Mouse (Mus musculus): ENCODE data around the gene Plac9b. TPM values are rescaled to one million over a fixed set of nuclear protein-coding genes. Genes with fewer than 3 reads are reported as not detected.
"Not testable (repeated sequence)": the region's sequence is repeated elsewhere in the genome, so short reads cannot be mapped to it uniquely, and the experiment has no call there.

Gene Plac9b
- polyA plus RNA-seq (2014; fragmentation: Nextera tagmentation; extraction: Ambion mirVana) = 34.9 and 43.0 TPM in 2 replicates

DNA sequence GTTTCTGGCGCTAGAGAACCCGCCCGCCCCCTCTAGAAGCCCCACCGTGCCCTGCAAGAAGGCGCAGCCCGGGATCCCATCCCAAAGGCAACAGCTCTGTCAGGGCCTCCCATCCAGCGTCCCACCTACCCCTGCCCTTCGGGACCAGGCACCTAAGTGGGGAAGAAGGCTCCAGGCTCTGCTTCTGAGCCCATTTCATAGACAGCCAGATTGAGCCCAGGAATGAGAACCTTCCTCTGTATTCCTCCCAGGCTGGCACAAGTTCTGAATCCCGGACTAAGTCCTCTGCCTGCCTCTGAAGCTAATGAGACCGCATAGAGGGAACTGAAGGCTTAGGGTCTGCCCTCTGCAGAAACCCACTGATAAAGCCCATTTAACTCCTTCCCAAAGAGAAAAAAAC is at the start of gene Plac9b:
TSS of gene Plac9b (minus strand) at position 101 of the 400 bp plus-strand sequence.
- H3K27ac ChIP-seq (ENCODE audit: low read length); H3K4me2 ChIP-seq (replicated peaks; ENCODE audit: low read depth, low read length); H3K9ac ChIP-seq (replicated peaks; ENCODE audit: low read depth, low read length); H3K4me1 ChIP-seq (ENCODE audit: control insufficient read depth, insufficient read depth, low read length); H3K4me3 ChIP-seq (ENCODE audit: low read depth, low read length); H3K36me3 ChIP-seq (ENCODE audit: control insufficient read depth, insufficient read depth, low read length); H3K27me3 ChIP-seq (ENCODE audit: control insufficient read depth, insufficient read depth, low read length); H3K9me3 ChIP-seq (ENCODE audit: control insufficient read depth, low read depth, low read length); ATAC-seq (ENCODE audit: insufficient number of reproducible peaks, insufficient read depth, low FRiP score, low read depth): not testable (repeated sequence)
- WGBS = no CpG with 5 or more reads among the region's 10 CpGs

DNA sequence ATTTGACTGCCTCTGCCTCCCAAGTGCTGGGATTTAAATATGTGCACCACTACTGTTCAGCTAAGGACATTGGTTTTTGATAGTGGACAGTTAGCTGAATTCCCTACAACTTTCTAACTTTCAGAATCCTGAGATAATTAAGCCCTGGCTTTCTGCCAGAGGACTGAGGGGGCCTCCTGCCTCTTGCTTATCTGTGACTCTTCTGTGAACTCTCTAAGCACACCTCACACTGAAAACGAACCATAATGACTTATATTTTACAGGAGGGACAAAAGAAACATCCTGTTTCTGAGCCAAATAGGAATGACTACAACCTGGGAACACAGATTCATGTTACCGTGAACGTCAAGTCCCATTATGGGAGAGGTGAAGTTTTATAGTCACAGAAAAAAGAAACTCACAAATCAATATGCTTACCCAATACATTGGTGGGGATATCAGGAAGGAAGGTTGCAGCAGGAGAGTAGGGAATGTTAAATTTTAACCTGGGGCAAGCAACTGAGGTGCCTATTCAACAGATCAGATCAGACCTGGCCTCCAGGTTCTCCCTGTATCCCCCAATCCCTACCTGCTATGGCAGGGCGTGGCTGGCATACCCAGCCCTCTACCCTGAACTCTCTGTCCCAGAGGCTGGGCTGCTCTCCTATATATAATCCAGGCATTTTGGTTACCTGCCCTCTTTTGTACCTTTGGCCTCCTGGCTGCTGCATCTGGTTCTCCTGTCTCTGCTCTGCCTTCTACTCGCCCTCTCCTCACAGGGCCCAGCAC is 34.1 kb upstream of the Plac9b start:
- H3K9ac ChIP-seq (replicated peaks; ENCODE audit: low read depth, low read length); H3K4me1 ChIP-seq (ENCODE audit: control insufficient read depth, insufficient read depth, low read length); H3K4me3 ChIP-seq (ENCODE audit: low read depth, low read length); H3K36me3 ChIP-seq (ENCODE audit: control insufficient read depth, insufficient read depth, low read length); H3K4me2 ChIP-seq (replicated peaks; ENCODE audit: low read depth, low read length); H3K9me3 ChIP-seq (ENCODE audit: control insufficient read depth, low read depth, low read length); H3K27ac ChIP-seq (ENCODE audit: low read length); H3K27me3 ChIP-seq (ENCODE audit: control insufficient read depth, insufficient read depth, low read length): not testable (repeated sequence)
- peak; percentile 61; the same call in 1 of the 2 replicates for ATAC-seq (ENCODE audit: insufficient number of reproducible peaks, insufficient read depth, low FRiP score, low read depth)
- no CpG with 5 or more reads among the region's 5 CpGs for WGBS

DNA sequence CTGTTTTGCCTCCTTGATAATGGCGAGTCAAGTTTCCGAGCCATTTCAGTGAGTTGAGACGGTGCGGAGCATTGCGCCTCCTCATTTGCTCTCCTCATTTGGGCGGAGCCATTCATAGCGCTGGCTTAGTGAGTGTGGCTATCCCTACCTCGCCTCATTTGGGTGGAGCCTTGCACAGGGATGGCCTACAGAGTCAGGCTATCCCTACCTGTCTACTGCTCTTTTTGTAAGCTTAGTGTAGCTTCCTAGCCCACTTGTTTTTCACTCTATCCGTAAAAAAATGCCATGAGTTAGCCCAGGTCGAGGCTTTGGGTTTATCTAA is 24.6 kb upstream of the Plac9b start, which contains the start of gene Tmem254b:
TSS of gene Tmem254b (minus strand) at position 116 of the 322 bp plus-strand sequence.
- H3K4me1 ChIP-seq (ENCODE audit: control insufficient read depth, insufficient read depth, low read length); H3K36me3 ChIP-seq (ENCODE audit: control insufficient read depth, insufficient read depth, low read length); H3K27ac ChIP-seq (ENCODE audit: low read length); H3K4me3 ChIP-seq (ENCODE audit: low read depth, low read length); H3K9me3 ChIP-seq (ENCODE audit: control insufficient read depth, low read depth, low read length); H3K27me3 ChIP-seq (ENCODE audit: control insufficient read depth, insufficient read depth, low read length); H3K9ac ChIP-seq (replicated peaks; ENCODE audit: low read depth, low read length); H3K4me2 ChIP-seq (replicated peaks; ENCODE audit: low read depth, low read length): not testable (repeated sequence)
- no CpG with 5 or more reads among the region's 10 CpGs for WGBS
- peak; percentile 83; the same call in 1 of the 2 replicates for ATAC-seq (ENCODE audit: insufficient number of reproducible peaks, insufficient read depth, low FRiP score, low read depth)

DNA sequence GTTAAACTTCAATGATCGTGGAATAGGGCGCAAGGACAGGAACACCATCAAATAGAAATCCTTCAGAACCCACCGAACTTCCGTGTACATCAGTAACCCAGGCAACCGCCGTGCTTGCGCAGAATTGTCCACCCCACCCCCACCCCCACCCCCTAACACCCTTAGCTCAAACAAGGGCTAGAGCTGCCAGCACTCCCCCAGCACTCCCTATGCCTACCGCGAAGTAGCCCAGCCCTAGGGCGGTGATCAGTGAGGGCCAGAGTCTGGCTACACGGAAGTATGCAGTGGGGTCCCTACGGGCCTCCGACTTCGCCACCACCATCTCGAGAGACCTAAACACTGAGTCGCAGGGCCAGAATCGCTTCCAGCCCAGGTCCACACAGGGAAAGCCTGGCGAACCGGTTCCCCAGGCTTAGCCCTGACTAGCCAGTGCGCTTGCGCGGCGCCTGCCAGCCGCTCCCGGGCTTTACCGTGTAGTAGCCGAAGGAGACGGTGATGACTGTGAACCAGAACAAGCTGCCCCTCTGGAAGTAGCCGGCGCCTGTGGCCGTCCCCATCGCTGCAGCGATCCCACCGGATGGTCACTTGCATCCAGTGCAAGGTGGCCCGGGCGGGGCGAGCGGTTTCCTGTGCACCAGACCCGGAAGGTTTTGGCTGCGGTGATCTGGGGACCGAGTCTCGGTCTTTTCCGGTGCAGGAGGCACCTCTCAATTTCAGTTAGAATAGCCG is 24.1 kb upstream of the Plac9b start:
- not testable (repeated sequence) for H3K9me3 ChIP-seq (ENCODE audit: control insufficient read depth, low read depth, low read length); H3K4me3 ChIP-seq (ENCODE audit: low read depth, low read length); H3K36me3 ChIP-seq (ENCODE audit: control insufficient read depth, insufficient read depth, low read length); H3K27me3 ChIP-seq (ENCODE audit: control insufficient read depth, insufficient read depth, low read length); H3K9ac ChIP-seq (replicated peaks; ENCODE audit: low read depth, low read length); H3K4me1 ChIP-seq (ENCODE audit: control insufficient read depth, insufficient read depth, low read length); H3K27ac ChIP-seq (ENCODE audit: low read length); H3K4me2 ChIP-seq (replicated peaks; ENCODE audit: low read depth, low read length)
- no CpG with 5 or more reads among the region's 44 CpGs for WGBS
- peak; percentile 93 for ATAC-seq (ENCODE audit: insufficient number of reproducible peaks, insufficient read depth, low FRiP score, low read depth)

DNA sequence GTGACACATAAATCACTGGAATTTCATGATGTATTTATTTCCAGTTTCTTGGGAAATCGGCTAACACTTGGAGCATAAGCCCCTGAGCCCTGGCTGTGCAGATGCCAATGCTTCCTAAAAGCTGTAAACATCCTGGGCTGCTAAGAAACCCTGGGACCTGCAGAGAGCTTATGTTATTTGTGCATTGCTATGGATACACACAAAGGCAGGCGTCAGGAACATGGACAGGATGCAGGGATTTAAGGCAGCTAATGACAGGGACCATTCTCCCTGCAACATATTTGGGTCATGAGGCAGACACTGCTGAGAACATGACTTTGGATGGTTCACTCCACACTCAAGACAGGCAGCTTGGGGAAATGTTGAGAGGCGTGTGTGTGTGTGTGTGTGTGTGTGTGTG is 15.6 kb upstream of the Plac9b start:
- H3K4me3 ChIP-seq (ENCODE audit: low read depth, low read length); H3K27me3 ChIP-seq (ENCODE audit: control insufficient read depth, insufficient read depth, low read length); H3K36me3 ChIP-seq (ENCODE audit: control insufficient read depth, insufficient read depth, low read length); H3K4me2 ChIP-seq (replicated peaks; ENCODE audit: low read depth, low read length); ATAC-seq (ENCODE audit: insufficient number of reproducible peaks, insufficient read depth, low FRiP score, low read depth); H3K9me3 ChIP-seq (ENCODE audit: control insufficient read depth, low read depth, low read length); H3K9ac ChIP-seq (replicated peaks; ENCODE audit: low read depth, low read length); H3K27ac ChIP-seq (ENCODE audit: low read length); H3K4me1 ChIP-seq (ENCODE audit: control insufficient read depth, insufficient read depth, low read length): not testable (repeated sequence)
- no CpG with 5 or more reads among the region's 3 CpGs for WGBS

DNA sequence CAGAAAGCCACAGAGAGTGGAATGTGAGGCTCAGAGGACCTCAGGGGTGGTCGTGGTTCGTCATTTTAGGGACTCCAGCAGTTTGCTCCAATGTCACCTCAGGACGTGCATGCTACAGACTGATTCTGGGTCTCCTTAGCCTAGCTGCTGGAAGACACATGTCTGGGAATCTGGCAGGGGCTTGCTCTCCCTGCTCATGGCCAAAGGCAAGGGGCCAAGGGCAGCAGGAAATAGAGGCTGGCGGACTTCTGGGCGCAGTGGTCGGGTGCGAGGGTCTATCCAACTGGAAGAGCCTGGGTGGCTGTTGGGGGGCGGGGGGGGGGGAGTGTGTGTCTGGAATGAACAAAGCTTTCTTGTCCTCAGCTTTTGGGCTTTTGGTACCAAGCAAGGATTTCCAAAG is 6.1 kb upstream of the Plac9b start:
- not testable (repeated sequence) for ATAC-seq (ENCODE audit: insufficient number of reproducible peaks, insufficient read depth, low FRiP score, low read depth); H3K9me3 ChIP-seq (ENCODE audit: control insufficient read depth, low read depth, low read length); H3K27ac ChIP-seq (ENCODE audit: low read length); H3K36me3 ChIP-seq (ENCODE audit: control insufficient read depth, insufficient read depth, low read length); H3K4me3 ChIP-seq (ENCODE audit: low read depth, low read length); H3K27me3 ChIP-seq (ENCODE audit: control insufficient read depth, insufficient read depth, low read length); H3K9ac ChIP-seq (replicated peaks; ENCODE audit: low read depth, low read length); H3K4me2 ChIP-seq (replicated peaks; ENCODE audit: low read depth, low read length); H3K4me1 ChIP-seq (ENCODE audit: control insufficient read depth, insufficient read depth, low read length)
- WGBS = no CpG with 5 or more reads among the region's 8 CpGs

DNA sequence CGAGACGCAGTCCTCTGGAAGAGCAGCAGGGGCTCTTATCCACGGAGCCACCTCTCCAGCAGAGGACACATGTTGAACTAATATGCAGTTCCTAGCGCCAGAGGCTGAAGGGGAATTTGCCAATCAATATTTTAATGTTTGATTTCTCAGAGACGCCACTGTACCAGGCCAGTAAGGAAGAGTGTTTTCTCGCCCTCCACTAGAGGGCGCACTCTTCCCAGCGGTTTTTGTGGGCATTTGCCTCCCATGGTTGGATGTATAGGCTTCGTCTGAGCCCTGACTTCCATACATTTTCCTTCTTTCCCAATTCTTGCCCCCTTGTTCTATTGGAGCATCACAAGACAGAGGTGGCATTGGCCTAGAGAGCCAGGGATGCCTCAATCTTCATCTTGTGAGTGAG is 4.4 kb upstream of the Plac9b start:
- no CpG with 5 or more reads among the region's 9 CpGs for WGBS

DNA sequence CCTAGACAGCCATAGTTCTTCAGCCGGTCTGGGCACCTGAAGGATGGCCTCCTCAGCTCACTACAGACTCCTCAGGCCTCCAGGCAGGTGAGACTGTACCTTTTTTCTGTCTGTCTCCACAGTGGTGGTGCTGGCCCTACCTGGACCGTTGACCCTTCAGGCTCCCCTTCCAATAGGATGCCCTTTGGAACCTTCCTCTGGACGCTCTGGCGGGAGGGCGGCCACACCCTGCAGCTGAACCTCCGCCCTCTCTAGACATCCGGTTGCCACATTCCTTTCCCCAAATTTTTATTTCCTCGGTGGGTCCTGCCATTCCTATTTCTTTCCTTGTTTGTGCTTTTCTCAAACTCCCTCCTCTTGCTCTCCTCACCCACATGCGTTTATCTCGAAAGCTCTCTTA is 620 bp downstream of the Plac9b start:
- ATAC-seq (ENCODE audit: insufficient number of reproducible peaks, insufficient read depth, low FRiP score, low read depth); H3K9ac ChIP-seq (replicated peaks; ENCODE audit: low read depth, low read length): not testable (repeated sequence)
- WGBS = no CpG with 5 or more reads among the region's 10 CpGs

More for the DNA sequence above, 4.4 kb upstream of the Plac9b start:
- H3K4me1 ChIP-seq (ENCODE audit: control insufficient read depth, insufficient read depth, low read length); H3K36me3 ChIP-seq (ENCODE audit: control insufficient read depth, insufficient read depth, low read length); H3K4me3 ChIP-seq (ENCODE audit: low read depth, low read length); H3K9ac ChIP-seq (replicated peaks; ENCODE audit: low read depth, low read length); H3K27me3 ChIP-seq (ENCODE audit: control insufficient read depth, insufficient read depth, low read length); H3K27ac ChIP-seq (ENCODE audit: low read length); H3K9me3 ChIP-seq (ENCODE audit: control insufficient read depth, low read depth, low read length); ATAC-seq (ENCODE audit: insufficient number of reproducible peaks, insufficient read depth, low FRiP score, low read depth); H3K4me2 ChIP-seq (replicated peaks; ENCODE audit: low read depth, low read length): not testable (repeated sequence)

More for the DNA sequence above, 620 bp downstream of the Plac9b start:
- H3K4me1 ChIP-seq (ENCODE audit: control insufficient read depth, insufficient read depth, low read length); H3K9me3 ChIP-seq (ENCODE audit: control insufficient read depth, low read depth, low read length); H3K36me3 ChIP-seq (ENCODE audit: control insufficient read depth, insufficient read depth, low read length); H3K27ac ChIP-seq (ENCODE audit: low read length); H3K4me2 ChIP-seq (replicated peaks; ENCODE audit: low read depth, low read length); H3K27me3 ChIP-seq (ENCODE audit: control insufficient read depth, insufficient read depth, low read length); H3K4me3 ChIP-seq (ENCODE audit: low read depth, low read length): not testable (repeated sequence)

All from stomach, embryonic 14.5 days (tissue).